Mouse (Mus musculus) c-Kit-negative CD71-positive TER-119-positive erythroid progenitor cells, embryonic 14.5 days (primary cell): ENCODE measurements around the gene Kat6b.
"Not testable (repeated sequence)": the region's sequence is repeated elsewhere in the genome, so short reads cannot be mapped to it uniquely, and the experiment has no call there.

Experiments used
- DNase-seq: peaks from one replicate; pipeline ENCODE4 v3.0.0-alpha.2; 2013; ENCODE audit warnings: low read depth, low spot score

The Kat6b gene

DNA sequence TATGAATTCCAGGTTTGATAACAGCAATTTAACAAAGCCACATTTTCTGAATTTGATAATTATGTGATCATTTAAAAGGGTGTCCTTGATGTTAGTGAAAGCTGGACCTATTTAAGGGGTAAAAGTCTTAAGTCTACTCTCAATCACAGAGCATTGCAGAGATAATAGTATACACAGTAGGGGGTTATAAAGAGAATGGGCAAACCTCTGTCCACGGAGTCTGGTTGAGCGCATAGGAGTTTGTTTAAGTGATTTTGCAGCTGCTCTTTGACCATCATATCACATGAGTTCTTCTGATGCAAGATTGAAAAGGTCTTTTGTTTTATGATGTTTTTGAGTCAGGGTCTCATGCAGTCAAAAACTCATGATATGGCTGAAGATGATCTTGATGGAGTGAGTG lies 3.0 kb downstream of the Kat6b start:
- no peak for DNase-seq

DNA sequence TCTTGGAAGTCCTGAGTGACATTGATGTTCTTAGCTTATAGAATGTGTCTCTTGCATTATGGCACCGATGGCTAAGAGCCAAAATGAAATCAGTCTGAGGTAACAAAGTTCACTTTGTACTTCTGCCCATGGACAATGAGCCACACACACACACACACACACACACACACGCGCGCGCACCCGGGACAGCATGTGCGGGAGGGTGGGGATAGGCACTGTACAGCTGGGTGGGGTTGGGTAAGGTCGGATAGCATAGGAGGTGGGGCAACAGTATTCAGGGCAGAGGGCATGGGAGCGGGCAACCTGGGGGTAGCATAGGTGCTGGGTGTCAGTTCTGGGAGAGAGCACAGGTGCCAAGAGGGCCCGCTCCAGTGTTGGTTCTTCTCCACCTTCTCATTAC lies 3.5 kb downstream of the Kat6b start:
- DNase-seq = no peak

DNA sequence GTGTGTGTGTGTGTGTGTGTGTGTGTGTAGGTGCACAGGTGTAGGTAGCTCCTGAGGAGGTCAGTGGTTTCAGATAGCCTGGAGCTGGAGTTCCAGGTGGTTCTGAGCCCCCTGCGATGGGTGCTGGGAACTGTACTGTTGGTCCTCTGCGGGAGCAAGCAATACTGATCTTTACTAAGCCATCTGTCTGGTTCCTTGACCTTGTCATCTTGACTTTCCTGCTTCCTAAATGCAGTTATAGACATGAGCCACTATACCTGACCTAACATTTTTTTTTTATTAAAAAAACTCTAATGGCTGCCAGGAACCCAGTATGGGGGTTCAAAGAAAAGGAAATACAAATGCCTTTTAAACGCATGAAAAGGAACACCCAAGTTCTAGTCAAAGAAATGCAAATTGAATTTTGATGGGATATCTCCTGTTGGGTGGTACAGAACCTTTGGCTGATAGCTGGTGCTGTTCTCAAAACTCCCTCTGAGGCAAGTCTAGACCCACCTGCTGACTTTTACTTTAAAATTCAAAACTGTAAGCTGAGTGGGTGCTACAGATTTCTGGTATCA lies 4.8 kb downstream of the Kat6b start:
- no peak for DNase-seq

DNA sequence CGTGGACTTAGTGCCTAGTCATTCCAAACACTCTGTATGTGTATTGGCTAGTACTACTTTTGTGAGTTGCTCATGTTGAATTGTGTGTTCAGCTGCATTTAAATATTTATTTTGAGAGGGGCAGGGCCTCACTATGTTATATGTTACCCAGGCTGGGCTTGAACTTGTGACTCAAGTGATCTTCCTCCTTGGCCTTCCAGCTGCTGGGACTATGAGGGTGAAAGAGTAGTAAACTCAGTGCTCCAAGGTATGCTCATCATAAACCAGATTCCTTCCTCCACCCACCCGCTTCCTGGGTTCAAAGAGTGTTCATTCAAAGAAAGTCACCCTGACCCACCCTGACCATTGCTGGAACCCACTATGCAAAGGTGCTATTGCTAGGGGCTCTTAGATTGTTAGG lies 5.9 kb downstream of the Kat6b start:
- DNase-seq = not testable (repeated sequence)

DNA sequence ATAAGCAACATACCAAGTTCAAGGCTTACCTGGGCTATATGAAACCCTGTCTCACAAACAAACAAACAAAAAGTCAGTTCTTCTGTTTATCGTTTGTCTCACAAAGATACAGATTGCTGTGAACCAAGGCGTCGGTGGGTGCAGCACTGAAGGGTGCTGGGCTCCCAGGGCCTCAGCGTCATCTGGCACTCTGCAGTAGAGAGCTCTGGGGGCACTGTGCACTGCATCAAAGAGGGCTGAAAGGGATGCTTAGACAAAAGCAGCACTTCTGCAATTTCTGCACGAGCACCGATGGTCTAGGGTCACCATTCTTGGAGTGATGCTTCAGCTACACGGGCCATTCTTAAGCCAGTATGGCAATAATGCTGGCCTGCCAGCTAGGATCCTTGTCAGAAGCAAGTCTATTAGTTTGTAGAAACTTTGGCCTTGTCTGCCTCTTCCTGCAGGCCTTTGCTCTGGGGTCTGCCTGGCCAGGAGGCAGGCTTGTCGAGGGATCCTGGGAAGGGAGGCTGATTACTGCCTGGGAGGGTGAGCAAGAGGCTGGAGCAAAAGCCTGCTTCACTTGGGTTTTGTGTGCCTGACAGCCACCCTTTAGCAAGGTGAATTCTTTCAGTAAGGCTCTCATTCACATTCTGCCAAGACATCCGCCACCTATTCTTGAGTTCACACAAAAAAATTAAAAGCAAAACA lies 7.3 kb downstream of the Kat6b start:
- not testable (repeated sequence) for DNase-seq

DNA sequence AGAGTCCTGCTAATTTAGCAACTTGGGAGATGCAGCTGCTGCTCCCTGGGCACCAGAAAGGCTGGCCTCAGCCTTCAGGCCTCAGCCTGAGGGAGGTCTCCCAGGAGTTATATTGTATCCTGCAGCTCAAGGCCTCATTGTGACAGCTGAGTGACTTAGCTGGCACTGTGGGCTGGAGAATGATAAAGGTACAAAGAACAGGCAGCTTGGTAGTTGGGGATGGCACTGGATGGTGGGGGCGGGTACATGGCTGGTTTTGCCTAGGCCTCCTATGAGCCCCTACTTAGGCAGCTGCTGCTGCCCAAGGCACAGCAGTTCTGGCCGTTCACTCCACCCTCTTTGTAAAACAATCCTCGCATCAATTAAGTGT lies 7.9 kb downstream of the Kat6b start:
- no peak for DNase-seq

DNA sequence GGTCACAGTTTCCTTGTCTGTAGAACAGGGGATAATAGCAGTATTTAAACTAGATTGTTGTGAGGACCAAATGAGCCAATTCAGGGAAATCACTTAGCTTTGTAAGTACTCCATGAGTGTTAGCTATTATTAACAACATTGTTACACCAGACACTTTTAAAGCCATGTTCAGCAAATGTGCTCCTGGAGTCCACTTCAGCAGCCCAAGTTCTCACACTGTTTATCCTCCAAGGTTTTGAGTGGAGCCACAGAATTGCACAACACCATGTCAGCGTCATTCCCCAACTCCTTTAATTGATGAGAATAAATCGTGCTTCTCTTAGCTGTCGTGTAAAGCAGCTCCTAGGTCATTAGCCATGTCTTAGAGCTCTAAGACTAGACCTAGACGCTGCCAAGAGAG lies 8.9 kb downstream of the Kat6b start:
- DNase-seq = no peak

DNA sequence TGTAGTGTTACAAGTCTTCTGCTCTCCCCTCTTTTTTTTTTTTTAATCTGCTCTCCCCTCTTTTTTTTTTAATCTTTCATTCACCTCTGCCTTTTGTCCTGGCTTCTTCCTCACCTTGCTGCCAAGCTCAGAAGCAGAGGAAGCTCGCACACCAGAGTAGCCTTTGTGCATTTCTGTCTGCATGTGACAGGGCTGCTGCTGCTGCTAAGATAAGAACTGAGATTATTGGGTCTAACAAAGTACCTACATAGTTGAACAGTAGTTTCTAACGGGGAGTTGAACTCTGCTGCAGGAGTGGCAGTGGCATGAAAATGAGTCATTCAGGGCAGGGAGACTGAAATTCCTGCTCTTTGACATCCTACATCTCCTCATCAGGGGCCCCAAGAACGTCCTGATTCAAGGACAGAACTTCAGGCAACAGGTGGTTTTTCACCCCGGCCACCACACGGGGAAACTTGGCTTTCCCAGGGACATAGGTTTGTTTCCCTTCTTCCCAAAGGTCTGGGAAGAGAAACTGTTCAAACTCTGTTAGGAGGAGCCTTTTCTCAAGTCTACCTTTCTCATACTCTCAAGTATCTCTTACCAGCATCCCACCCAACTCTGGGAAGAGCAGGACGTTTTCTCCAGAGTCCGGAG lies 17.2 kb downstream of the Kat6b start:
- no peak for DNase-seq

DNA sequence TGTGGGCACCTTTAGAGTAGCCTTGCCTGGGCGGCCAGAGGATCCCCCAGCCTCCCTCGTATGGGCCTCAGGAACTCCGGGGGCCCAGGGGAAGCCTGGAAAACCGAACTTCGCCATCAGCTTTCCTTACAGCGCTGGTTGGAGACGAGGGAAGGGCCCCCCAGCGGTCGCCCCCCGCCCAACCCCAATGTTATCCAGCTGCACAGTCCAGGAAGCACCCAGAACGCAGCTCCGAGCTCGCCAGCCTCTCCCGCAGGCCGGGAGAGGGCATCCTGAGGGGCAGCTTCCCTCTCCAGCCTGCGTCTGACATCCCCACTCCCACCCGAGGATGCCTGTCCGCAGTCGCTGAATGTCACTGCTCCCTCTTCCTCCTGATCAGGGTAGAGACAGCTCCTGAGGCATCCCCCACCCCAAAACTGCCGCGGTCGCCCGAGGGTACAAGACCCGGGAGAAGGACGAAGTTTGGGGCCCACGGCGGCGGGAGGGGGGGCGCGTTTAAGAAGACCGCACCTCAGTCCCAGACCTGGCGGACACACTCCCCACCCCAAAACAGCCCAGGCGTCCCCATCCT lies 17.9 kb downstream of the Kat6b start:
- DNase-seq = no peak

DNA sequence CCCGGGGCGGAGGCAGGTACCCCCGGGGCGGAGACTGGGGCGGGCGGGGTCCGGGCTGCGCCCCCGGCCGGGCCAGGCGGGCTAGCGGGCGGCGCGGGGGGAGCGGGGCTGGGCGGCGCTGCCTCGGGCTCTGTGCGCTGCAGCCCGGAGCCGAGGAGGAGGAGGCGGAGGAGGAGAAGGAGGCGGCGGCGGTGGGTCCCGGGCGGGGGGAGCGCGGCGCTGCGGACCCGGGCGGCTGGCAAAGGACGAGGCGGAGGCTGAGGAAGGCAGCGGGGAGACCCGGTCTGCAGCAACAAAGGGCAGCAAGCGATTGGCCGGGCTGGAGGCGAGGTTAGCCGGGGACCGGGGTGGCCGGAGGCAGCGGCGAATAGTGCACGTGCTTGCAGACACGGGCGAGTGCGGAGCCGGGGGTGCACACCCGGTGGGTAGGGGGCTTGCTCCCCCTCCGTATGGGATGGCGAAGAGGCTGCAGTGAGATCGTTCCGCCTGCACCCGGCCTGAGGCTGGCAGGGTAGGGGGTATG lies 18.5 kb downstream of the Kat6b start:
- no peak for DNase-seq

DNA sequence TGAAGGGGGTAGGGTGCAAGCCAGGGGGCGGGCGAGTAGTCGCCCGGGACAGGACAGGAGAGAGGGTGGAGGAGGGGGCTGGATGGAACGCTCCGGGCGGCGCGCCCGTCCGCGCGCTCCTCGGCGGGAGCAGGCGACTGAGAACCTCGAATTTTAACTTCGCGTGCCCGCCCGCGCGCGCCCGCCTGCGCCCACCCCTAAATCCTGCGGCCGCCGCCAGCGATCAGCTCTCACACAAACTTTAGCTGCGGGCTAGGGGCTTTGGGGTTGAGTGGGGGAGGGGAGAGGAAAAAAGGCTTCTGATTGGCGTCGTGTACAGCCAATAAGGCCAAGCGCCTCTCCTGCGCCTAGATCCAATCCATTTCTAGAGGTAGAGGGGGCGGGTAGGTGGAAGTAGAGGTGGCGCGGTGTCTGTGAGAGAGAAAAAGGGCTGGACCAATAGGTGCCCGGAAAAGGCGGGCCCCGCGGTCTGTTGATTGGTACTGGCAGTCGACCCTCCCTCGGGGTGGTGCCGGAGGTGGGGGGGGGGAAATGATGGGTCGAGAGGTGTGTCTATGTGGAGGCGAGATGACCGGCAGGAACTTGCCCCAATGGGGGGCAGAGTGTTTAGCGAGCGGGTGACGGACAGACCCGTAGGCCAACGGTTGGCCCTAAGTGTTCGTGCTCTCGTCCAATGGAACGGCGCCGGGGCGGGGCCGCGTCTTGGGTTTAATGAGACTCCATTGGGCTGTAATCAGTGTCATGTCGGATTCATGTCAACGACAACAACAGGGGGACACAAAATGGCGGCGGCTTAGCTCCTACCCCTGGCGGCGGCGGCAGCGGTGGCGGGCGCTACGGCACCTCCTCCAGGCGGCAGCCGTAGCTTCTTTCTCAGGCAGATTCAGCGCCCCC lies 19.2 kb downstream of the Kat6b start:
- peak; percentile 97 for DNase-seq

DNA sequence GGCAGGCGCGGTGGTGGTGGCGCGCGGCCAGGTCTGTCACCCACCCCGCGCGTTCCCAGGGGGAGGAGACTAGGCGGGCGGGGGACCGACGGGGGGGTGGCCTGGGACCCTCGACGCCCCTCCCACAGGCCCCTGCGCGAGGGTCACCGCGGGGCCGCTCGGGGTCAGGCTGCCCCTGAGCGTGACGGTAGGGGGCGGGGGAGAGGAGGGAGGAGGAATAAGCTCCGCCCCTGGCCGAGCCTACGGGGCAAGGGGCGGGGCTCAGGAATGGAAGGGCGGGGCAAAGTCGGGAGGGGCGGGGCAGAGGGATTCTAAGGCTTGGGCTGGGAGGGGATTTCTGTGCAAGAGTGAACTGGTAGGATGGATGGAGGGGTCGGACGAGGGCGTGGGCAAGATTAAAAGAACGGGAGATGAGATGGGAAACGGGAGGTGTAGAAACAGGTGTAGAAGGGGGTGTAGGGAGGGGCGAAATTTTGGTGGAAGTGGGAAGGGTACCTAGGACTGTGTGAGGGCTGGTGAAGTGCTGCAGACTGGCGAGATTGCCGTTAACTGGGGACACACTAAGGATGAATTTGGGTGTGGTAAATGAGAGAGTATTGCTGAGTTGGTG lies 19.9 kb downstream of the Kat6b start:
- DNase-seq = peak; percentile 71

DNA sequence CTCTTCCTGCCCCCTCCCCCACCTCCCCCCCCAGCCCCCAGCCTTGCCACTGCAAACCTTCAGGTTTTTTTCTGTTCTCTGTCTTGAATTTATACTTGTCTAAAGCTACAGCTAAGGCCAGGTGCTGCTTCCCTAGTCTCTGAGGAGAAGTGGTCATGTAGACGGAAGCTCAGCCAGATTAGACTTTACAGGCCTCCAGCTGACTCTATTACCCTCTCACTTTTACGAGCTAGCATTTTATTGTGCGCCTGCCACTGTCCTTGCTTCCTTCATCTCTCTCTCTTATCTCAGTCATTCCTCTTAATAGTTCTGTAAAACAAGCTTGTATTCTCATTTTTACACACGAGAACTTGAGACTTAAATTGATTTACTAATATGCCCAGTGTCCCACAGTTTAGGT lies 23.8 kb downstream of the Kat6b start:
- no peak for DNase-seq

DNA sequence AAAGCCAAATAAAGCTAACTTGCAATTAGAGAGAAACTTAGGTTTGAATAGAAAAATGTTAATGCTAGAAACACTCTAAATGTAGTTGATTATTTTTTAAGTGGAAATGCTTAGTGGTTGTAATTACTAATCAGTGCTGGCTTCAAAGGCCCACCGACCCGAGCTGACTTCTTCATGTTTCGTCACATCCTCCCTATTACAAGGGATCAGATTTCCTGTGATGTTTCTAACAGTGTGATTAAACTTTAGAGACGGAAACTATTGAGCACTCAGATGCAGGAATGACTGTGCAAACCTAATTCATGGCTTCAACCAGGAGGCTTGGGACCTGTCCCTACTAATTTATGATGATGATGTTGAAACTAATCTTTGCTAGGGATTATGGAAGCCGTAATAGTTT lies 25.8 kb downstream of the Kat6b start:
- DNase-seq = no peak

DNA sequence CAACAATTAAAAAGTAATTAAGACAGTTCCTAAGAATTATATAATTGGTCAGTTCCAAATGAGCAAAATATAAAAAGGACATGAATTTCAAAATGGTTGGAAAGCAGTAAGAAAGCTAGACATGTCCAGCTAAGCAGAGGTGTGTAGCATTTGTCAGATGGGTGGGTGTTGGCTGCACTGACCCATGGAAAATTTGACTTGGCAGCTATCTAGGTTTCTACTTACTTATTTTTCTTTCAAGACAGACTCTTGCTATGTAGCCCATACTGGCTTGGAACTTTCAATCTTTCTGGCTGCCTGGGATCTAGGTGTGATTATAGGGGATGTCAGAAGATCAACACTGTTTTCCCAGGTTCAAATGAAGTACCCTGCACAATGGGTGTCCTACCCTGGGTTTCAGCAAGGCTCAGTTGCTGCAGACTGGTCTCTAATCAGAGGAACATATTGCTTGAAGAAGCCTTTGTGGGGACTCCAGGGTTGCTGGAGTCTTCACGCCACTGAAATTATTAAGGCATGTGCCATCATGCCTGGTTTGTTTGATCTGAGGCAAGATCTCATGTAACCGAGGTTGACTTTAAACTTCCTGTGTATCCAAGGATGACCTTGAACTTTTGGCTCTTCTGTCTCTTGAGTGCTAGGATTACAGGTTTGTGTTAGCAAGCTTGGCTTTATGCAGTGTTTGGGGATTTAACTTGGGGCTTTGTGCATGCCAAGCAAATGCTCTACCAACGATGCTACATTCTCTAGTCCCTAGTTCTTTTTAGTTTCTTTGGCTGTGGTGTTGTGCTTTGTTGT lies 28.1 kb downstream of the Kat6b start:
- DNase-seq = no peak

DNA sequence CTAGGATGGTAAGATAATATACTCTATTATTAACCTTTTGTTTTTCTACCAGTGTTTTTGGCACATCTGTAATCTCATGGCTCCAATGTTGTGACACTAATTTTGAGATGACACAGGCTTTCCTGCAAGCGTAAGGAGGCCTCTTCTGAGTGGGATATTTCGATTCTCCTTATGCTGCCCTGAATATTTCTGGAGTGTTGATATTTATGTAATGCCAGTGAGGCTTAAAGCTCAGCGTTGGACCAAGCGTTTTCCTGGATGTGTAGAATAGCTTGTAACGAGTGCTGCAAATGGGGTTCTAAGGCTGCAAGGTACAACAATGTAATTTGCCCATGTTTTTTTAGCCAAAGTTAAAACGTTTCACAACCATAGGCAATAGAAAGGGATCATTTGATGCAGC lies 30.2 kb downstream of the Kat6b start:
- no peak for DNase-seq

DNA sequence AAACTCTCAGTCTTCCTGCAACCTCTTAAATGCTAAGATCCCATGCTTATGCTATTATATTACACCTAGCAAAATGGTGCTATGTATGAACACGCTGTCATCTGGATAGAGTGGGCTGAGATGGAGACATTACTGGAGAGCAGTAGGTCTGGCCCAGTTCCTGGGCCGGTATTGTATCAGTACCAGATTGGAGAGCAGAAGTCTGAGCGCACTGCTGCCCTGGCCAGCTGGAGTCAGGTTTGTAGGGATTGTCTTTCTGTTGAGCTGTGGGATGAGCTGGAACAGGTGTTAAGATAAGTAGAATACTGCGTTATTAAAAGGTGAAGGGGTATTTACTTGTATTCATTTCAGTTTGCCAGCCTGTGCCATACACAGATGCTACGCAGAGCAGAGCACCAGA lies 34.3 kb downstream of the Kat6b start:
- no peak for DNase-seq

DNA sequence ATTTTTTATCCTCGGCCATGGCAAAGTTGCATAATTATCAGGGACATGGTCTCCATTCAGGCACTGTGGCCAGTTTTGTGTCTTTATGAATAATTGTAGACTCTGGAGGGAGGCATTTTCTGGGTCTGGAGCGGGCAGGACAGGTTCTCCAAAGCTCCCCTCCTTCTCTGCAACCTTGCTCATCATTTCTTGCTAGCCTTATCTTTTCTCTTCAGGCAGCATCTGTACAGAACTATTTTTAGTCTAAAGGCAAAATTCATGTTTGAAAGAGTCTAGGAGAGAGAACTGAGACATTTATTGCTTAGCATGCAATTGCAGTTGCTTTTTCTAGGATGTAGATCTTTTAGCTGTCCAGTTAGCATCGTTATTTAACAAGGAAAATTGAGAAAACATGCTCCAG lies 38.1 kb downstream of the Kat6b start:
- DNase-seq = no peak

DNA sequence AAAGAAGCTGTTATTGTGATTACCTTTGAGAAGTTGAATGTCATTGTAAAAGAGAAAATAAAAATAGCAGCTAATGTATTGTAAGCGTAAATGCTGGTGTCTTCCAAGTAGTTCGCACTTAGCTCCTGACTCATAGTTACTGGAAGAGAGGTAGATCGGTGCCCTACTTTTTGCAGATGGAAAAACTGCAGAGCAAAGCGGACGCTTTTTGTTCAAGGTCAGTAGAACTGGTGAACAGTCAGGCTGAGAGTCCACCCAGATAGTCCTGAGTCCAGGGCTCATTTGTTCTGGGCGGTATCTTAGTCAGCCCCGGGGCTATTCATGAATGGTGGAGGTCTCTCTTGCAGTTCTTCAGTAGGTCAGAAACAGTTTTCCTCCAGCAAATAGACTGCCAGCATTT lies 39.3 kb downstream of the Kat6b start:
- no peak for DNase-seq

DNA sequence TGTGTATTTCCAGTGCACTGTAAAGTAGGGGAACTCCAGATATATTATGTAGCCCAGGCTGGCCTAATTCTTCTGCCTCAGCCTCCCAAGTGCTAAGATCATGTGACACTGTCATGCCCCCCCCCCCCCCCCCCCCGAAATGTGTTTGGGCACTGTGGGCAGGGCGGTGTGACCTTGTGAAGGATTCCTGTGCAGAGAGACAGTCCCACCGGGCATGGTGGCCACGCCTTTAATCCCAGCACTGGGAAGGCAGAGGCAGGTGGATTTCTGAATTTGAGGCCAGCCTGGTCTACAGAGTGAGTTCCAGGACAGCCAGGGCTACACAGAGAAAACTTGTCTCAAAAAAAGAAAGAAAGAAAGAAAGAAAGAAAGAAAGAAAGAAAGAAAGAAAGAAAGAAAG lies 40.3 kb downstream of the Kat6b start:
- not testable (repeated sequence) for DNase-seq
